Mouse (Mus musculus): ENCODE data around the gene Ccer2.
A peak's percentile ranks its signal among the peaks of the same experiment; 100 is the strongest.

Ccer2 gene

GRCm38 (mm10) chr7:28749935-28750334, 6.0 kb upstream of the Ccer2 start:
- no peak for DNase-seq (ENCODE audit: low spot score in 2 of 2)

GRCm38 (mm10) chr7:28758623-28759022, 2.6 kb downstream of the Ccer2 start:
- DNase-seq (ENCODE audit: low spot score in 2 of 2) = no peak

GRCm38 (mm10) chr7:28761907-28762306, 5.9 kb downstream of the Ccer2 start:
- no peak for DNase-seq (ENCODE audit: low spot score in 2 of 2)

GRCm38 (mm10) chr7:28765211-28765610, 9.2 kb downstream of the Ccer2 start:
- no peak for DNase-seq (ENCODE audit: low spot score in 2 of 2)

GRCm38 (mm10) chr7:28766173-28766879, 10.4 kb downstream of the Ccer2 start, which contains the start of gene Sirt2:
Sirt2 (plus strand) TSS chr7:28766735.
- peak; percentile 98 to 100 for DNase-seq (ENCODE audit: low spot score in 2 of 2)

- DNase-seq (ENCODE audit: low spot score in 2 of 2) = no peak
Observed at GRCm38 (mm10) chr7:28766910-28767309, 10.9 kb downstream of the Ccer2 start.

- DNase-seq (ENCODE audit: low spot score in 2 of 2) = no peak
Observed at GRCm38 (mm10) chr7:28767462-28767965, 11.5 kb downstream of the Ccer2 start, which contains the start of gene Nfkbib. Nfkbib (minus strand) TSS chr7:28767512.

GRCm38 (mm10) chr7:28769414-28769958, 13.5 kb downstream of the Ccer2 start:
- DNase-seq (ENCODE audit: low spot score in 2 of 2) = no peak

GRCm38 (mm10) chr7:28770309-28770708, 14.3 kb downstream of the Ccer2 start:
- DNase-seq (ENCODE audit: low spot score in 2 of 2) = no peak

- DNase-seq (ENCODE audit: low spot score in 2 of 2) = no peak
Observed at GRCm38 (mm10) chr7:28771867-28772266, 15.9 kb downstream of the Ccer2 start.

- no peak for DNase-seq (ENCODE audit: low spot score in 2 of 2)
Observed at GRCm38 (mm10) chr7:28773163-28773562, 17.2 kb downstream of the Ccer2 start.

- DNase-seq (ENCODE audit: low spot score in 2 of 2) = peak in 1 of 2 experiments; percentile 25
Observed at GRCm38 (mm10) chr7:28774164-28774563, 18.2 kb downstream of the Ccer2 start.

- DNase-seq (ENCODE audit: low spot score in 2 of 2) = no peak
Observed at GRCm38 (mm10) chr7:28775129-28775528, 19.2 kb downstream of the Ccer2 start.

- DNase-seq (ENCODE audit: low spot score in 2 of 2) = no peak
Observed at GRCm38 (mm10) chr7:28778825-28779224, 22.9 kb downstream of the Ccer2 start.

- DNase-seq (ENCODE audit: low spot score in 2 of 2) = peak; percentile 69 to 94
Observed at GRCm38 (mm10) chr7:28780067-28780658, 24.2 kb downstream of the Ccer2 start.

GRCm38 (mm10) chr7:28780857-28781256, 24.9 kb downstream of the Ccer2 start:
- DNase-seq (ENCODE audit: low spot score in 2 of 2) = no peak

- DNase-seq (ENCODE audit: low spot score in 2 of 2) = no peak
Observed at GRCm38 (mm10) chr7:28781261-28781663, 25.3 kb downstream of the Ccer2 start.

GRCm38 (mm10) chr7:28785161-28785560, 29.2 kb downstream of the Ccer2 start:
- no peak for DNase-seq (ENCODE audit: low spot score in 2 of 2)

GRCm38 (mm10) chr7:28787884-28788283, 31.9 kb downstream of the Ccer2 start:
- no peak for DNase-seq (ENCODE audit: low spot score in 2 of 2)

- no peak for DNase-seq (ENCODE audit: low spot score in 2 of 2)
Observed at GRCm38 (mm10) chr7:28788307-28789195, 32.6 kb downstream of the Ccer2 start, which contains the start of gene Rinl. Rinl (plus strand) TSS chr7:28788969.

GRCm38 (mm10) chr7:28789235-28789634, 33.3 kb downstream of the Ccer2 start:
- no peak for DNase-seq (ENCODE audit: low spot score in 2 of 2)

Data from left cerebral cortex, adult 9 months (tissue).